Mouse (Mus musculus) adipocyte (in vitro differentiated cells): Measurements from ENCODE around the gene Prnp.

ENCODE experiments used
- DNase-seq: peaks from one replicate; pipeline ENCODE4 v3.0.0-alpha.2; 2016; ENCODE audit warnings: low spot score

Gene Prnp

DNA sequence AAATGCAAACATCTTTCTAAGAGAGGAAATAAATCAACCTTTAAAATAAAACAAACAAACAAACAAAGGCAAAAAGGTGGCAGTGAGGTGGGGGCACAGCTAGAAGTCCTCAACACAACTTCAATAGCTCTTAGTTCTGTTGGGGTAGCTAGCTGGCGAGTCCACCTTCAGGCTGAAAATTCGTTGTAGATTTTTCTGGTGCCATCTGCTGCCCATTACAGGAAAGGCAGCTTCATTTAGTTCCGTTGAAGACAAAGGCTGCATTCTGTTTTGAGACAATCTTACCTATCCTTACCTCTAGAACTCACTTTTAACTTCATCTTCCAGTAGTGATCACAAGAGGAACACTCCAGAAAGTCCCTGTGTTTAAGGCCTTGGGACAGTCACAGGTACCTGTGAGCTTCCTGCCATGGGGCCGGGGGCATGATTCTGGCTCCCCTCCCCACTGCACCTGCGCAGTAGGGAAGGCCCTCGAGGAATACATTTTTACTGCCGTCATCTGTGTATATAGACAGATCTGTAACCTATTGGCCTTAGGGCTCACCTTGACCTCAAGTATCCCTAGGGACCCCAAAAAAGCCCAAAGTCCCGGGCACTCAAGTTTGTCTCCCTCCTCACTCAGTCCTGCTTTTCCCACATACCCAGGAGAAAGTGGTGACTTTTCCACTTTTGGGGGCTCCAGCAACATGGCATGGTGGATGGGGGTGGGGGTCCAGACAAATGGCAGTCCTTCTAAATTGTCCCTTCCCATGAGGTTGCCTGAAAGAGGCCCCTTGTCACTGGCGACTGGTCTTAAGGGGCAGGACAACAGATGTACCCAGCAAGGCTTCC lies 40.3 kb downstream of the Prnp start:
- DNase-seq, result peak; percentile 76

DNA sequence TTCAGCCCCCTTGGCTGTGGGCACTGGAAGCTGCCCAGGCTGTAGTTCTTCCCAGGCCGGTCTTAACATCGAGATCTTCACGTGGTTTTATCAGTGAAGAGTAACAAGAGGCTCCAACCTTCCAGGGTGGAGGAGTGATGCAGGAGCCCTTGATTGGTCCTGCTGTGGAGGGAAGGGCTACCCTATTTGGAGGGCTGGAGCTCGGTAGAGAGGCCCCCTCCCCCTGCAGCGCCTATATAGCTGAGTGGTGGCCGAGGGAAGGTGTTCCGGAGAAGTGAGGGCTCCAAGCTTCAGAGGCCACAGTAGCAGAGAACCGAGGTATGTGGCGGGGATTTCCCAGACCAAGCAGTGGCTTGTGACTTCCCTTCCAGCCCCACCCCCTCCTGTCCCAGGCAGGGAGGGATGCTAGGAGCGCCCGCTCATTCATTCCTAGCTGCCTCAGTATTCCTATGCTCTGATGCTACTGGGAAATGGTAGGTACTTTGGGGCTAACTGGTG lies 40.9 kb downstream of the Prnp start, which contains the start of gene Prnd:
Prnd (plus strand) TSS at position 264 of the 498 bp plus-strand sequence.
- DNase-seq, result no peak

DNA sequence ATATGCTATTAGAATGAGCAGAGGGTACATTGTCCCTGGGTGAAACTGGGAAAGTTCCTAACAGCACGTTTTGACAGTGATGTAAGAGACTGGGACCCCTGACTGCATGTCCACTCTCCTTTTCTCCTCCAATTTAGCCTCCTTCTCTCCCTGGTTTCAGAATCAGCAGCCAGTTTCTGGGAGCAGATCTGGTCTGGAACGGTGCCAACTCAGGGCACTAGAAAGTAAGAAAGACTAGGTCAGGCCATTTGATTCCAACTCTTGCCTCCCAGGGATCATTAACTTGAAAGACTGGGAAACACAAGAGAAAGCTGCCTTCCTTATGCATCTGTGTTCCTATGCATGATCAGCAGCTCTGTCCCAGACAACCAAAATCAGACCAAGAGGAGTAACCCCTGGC lies 42.7 kb downstream of the Prnp start:
- DNase-seq, result no peak

DNA sequence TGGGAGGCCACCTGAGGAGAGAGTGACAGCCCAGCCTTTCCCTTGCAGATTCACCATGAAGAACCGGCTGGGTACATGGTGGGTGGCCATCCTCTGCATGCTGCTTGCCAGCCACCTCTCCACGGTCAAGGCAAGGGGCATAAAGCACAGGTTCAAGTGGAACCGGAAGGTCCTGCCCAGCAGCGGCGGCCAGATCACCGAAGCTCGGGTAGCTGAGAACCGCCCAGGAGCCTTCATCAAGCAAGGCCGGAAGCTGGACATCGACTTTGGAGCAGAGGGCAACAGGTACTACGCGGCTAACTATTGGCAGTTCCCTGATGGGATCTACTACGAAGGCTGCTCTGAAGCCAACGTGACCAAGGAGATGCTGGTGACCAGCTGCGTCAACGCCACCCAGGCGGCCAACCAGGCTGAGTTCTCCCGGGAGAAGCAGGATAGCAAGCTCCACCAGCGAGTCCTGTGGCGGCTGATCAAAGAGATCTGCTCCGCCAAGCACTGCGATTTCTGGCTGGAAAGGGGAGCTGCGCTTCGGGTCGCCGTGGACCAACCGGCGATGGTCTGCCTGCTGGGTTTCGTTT lies 43.3 kb downstream of the Prnp start:
- no peak for DNase-seq

DNA sequence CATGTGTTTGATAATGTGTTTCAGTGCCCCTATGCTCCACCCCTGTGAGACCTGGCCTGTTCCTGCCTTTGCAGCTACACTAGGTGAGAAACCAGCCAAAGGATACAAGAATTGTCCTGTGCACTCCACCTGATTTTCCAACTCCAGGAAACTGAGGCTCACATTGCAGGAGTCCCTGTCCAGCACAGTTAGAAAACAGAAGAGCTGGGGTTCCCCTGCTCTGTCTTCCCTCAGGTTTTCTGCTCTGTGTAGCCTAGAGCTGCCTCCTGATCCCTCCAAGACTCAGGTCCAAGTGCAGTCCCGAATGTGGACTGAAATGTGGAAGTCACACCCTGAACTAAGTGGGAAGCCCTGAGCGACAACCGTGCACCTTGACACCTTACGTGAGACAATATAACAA lies 44.0 kb downstream of the Prnp start:
- no peak for DNase-seq

DNA sequence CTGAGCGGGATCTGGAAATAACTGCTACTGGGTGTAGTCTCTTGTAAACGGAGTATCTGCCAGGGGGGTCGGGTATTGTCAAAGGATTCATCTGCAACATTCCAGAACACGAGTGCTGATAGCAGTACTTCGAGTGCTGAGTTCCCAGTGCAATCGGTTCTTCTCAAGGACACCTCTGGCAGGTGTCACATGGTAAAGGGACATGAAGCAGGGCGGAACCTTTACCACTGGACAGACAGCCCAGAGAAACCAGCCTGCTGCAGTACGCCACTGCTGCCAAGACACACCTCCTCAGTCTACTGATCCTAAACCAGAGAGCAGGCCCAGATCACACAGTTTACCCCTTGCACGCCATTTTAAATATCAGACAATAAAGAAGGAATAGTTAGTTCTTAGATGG lies 45.1 kb downstream of the Prnp start:
- no peak for DNase-seq

DNA sequence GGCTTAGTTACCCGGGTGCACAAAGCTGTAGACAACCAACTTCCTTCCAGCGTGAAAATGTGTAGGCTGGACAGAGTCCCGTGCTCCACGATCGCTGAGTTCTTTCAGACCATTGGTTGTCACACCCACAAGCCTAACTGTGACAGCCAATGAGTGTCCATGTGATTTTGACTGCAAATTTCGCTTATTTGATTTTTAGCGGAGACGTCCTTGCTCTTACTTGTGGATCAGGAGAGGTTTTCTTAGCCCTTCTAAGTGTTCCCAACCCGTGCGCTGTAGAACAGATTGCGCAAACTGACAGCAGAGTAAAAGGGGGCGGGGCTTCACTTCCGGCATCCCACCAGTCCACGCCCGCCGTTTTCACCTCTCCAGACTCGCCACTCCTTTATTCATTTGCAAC lies 45.5 kb downstream of the Prnp start:
- DNase-seq, result no peak

DNA sequence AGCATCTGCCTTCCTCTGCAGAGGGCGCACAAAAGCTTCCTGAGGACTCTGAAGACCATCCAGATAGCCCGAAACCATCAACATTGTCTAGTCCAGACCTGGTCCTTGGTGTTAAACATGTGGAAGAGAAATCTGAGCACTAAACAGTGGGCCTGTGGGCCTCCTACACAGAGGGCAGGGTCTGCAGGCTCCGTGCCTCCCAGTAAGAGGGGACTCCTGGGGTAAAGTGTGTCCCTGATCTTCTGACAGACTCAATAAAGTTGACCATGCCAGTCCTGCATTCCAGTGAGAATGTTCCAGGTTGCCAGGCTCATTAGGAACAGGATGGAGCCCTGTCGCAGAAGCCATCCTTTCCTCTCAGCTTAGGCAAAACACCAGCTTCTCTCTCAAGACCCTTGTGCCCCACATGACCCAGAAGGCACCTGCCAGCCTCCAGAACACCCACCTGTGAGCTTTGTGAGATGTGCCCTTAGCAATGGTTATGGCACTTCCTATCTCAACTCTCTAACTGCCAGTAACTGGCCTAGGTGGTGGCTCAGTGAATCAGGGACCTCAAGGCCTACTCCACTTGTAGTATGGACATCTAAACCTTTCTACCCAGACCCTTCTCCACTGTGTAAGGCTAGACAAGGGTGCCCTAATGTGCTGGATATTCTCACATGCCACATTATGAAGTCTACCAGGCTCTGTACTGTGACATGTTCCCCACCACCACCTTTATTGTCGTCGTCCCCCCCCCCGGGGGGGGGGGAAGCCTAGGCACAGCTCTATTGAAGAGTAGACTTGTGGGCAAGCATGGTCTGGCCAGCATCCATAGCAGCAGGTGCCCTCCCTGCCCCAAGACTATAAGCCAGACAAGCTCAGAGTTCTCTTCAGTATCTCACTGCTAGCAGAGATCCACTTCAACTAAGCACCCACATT lies 46.9 kb downstream of the Prnp start:
- DNase-seq, result no peak

DNA sequence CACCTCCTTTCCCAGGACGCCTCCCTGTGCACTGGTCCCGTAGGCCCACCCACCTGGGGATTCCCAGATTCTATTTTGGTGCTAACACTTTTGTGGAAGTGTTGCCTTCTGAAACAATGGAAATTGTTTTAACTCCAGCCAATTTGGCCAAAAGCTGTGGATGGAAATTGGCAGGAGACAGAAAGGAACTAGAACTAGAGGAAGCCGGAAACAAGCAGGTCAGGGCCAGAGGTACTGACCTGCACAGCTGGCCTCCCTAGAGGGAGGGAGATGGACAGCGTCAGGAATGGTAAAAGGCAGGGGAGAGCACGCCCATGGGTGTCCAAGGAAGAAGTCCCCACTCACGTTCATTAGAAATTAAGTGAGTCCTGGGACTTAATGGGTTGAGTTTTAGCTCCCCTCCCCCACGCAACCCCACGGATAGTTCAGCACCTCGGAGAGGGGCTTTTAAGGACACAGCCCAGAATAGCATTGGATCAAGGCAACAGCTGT lies 48.0 kb downstream of the Prnp start:
- peak; percentile 42 for DNase-seq

DNA sequence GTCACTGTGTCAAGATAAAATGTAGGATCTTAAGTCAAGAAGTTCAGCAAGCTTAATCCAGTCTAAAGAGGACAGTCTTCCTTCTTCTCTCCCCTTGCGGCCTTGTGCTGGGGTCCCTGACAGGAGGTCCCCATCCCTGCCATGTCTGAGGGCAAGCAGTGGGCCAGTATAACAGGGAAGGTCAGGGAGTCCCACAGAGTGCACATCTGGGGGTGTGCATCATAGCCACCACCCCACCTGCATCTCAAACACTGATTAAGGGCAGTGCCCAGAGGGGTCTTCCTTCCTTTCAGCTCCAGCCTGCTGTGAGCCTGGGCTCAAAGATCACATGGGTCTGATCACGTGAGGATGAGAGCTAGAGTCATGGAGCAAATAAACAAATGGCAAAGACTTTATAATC lies 51.9 kb downstream of the Prnp start:
- DNase-seq, result no peak

DNA sequence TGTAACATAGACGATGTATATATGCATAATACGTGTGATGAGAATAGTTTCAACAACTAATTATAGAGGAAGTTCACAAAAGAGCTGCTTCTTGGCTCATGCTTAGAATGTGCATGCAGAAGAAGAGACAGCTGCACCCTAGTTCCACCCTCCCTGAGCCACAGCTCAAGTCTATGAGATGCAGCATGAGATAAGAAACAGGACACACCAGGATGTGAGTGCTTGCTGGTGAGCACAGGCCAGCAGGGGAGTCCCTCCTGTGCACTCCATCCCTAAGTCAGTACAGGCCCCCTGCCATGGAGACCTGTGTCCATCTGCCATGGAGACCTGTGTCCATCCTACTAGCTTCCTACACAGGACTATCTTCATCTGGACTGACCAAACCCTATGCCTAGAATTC lies 60.9 kb downstream of the Prnp start:
- DNase-seq, result no peak

DNA sequence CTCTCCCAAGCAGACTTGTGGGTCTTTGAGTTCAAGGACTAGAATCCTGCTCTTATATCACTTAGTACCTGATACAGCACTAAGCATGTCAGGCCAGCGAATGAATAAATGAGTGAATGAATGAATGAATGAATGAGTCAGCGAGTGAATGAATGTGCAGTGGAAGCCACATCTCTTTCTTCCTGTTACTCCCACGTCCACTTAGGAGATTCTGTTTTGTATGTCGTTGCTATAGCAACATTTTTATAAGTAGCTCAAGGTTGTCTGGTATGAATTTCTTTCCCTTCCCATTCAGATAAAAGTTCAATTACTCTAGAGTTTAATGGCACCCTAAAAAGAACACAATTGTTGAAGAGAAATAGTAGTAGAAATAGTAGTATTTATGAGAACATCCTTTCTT lies 61.4 kb downstream of the Prnp start:
- no peak for DNase-seq

DNA sequence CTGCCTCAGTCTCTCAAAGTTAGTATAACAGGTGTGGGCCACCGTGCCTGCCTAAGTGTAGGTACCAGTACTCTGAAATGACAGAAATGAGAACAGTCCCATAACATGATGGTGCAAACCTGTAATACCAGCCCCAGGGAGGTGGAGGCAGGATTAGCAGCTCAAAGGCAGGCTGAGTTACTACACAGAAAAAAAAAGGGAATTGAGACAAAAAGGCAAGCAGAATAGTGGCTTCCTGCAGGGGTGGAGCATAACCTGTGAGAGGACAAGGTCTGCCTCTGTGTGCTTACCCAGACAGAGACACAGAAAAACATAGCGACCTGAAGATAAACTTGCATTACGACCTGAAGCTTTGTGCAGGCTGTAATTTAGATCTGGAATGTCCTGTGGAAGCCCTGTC lies 66.9 kb downstream of the Prnp start:
- DNase-seq, result no peak

DNA sequence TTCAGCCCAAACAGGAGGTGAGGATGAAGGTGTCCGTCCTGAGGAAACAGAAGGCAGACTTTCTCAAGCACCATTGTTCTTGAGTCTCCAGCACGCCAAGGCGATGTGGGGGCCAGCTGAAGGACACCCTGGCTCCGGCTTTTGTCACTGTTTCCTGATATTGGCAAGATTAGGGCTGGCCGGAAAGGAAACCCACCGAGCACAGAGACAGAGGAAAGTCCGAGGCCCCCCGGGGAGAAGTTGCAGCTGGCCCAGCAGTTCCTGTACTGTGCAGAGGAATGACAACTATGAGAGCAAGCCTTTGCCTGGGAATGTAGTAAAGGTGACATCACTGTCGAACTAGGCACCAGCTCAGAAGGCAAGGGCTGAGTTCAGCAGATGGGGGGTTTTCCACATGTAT lies 71.1 kb downstream of the Prnp start:
- DNase-seq, result no peak

DNA sequence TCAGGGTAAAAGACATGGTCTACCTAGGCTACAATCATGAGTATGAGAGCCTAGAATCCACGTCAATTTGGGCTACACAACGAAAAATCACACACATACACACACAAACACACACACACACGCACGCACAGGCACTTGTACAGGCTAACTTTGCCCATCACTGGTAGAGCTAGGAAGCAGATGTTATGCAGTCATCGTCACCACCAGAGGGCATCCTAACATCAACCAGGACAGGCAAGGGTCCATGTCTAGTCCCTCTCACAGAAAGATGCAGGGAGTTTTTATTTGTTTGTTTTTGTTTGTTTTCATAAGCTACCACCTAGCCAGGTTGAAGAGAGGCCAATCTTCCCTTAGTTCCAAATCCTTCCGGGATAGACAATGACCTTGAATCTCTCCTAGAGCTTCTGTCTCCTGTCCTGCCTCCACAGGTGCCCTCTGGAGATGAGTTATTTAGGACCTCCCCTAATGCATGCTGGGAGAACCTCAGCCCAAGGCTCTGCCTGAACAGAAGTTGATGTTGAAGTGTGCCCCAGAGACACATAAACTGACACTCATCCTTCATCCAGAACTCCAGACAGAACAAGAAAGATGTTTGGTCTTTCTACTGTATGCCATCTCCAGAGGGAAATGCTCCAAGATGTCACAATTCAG lies 72.9 kb downstream of the Prnp start:
- peak; percentile 83 for DNase-seq

DNA sequence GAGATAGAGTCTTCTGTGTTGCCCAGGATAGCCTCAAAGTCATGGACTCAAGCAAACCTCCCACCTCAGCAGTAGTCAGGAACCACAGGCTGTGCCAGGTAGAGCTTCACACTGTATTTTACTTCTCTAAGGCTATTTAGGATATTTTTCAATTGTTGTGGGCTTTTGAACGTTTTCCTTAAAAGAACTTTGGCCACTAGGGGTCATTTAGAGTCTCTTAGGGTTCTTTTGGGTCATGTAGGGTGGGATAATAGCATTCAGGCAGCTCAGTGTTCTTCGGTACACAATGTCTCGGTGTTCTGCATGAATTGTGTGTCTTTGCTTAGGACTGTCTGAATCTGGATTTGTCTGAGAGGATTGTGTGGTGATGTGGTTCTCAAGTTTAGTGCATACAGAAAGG lies 78.2 kb downstream of the Prnp start:
- no peak for DNase-seq
